Mouse (Mus musculus) bone marrow, adult 2 months (tissue): ENCODE results near the gene Unc93a2.
"Not testable (repeated sequence)": the region's sequence is repeated elsewhere in the genome, so short reads cannot be mapped to it uniquely, and the experiment has no call there.

Source experiments
- CTCF ChIP-seq: fragments of 200-500 bp; IDR thresholded peaks from 2 replicates; pipeline ENCODE4 v1.5.1; 2011; ENCODE audit warnings: low read length, control low read depth; ENCODE audit not compliant: control insufficient read depth, insufficient read depth
- POLR2A ChIP-seq: fragments of 200-500 bp; IDR thresholded peaks from 2 replicates; pipeline ENCODE4 v1.6.1; 2011; ENCODE audit warnings: low read depth, mild to moderate bottlenecking, control low read depth, low read length, borderline replicate concordance; ENCODE audit not compliant: control insufficient read depth

DNA sequence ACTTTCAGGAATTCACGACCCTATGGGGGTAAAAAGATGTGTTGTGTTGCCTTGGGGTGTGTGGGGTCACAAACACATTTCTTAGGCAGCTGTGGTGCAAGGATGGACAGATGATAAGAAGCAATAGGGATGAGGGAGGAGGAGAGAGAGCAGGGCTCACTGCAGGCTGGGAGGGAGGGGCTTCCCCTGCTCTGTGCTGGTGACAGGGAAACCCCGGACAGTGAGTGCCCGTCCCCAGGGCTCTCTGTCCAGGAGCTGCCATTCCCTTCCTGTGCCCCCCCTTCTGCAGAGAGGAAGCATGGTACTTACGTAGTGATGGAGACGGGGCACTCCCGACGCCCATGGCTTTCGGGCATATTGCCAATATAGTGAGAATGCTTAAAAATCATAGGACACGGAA lies 47.9 kb downstream of the Unc93a2 start:
- not testable (repeated sequence) for TF ChIP-seq POLR2A, CTCF
